Mouse (Mus musculus) forebrain, embryonic 11.5 days (tissue): ENCODE measurements at regions not wholly inside any gene's neighbourhood (a gene's known extent, or its start where the extent isn't known, plus 50 kb on each side); places are given as distances from the start of the nearest gene placed in this dataset.
A peak's percentile ranks its signal among the peaks of the same experiment; 100 is the strongest.

Experiments used
- ATAC-seq: fragments of 200-750 bp; cut with Nextera tagmentation; replicated peaks from 2 replicates; pipeline ENCODE4 v1.8.0; 2017; ENCODE audit warnings: moderate TSS enrichment; ENCODE audit not compliant: low FRiP score
- DNase-seq: peaks from one replicate; pipeline ENCODE4 v3.0.0-alpha.2; 2017; ENCODE audit warnings: low spot score
- H3K27ac ChIP-seq: fragments of 300-500 bp; sonication (generic); 2 replicates; pipeline ENCODE4 v1.5.1; 2014; ENCODE audit warnings: low read depth, low read length
- H3K27me3 ChIP-seq: fragments of 300-500 bp; sonication (generic); 2 replicates; pipeline ENCODE4 v1.6.1; 2014; ENCODE audit warnings: mild to moderate bottlenecking, low read length, mixed read lengths; ENCODE audit not compliant: control insufficient read depth, insufficient read depth
- H3K36me3 ChIP-seq: fragments of 300-500 bp; sonication (generic); 2 replicates; pipeline ENCODE4 v1.6.1; 2014; ENCODE audit warnings: mild to moderate bottlenecking, low read length, moderate library complexity, mixed read lengths; ENCODE audit not compliant: control insufficient read depth, insufficient read depth
- H3K4me1 ChIP-seq: fragments of 300-500 bp; sonication (generic); replicated peaks from 2 replicates; pipeline ENCODE4 v1.6.1; 2014; ENCODE audit warnings: low read length, mixed read lengths; ENCODE audit not compliant: control insufficient read depth, insufficient read depth
- H3K4me2 ChIP-seq: fragments of 300-500 bp; sonication (generic); 2 replicates; pipeline ENCODE4 v1.6.1; 2014; ENCODE audit warnings: low read depth, mild to moderate bottlenecking, low read length, moderate library complexity, mixed read lengths; ENCODE audit not compliant: severe bottlenecking
- H3K4me3 ChIP-seq: fragments of 300-500 bp; sonication (generic); 2 replicates; pipeline ENCODE4 v1.5.1; 2014; ENCODE audit warnings: low read depth, low read length
- H3K9ac ChIP-seq: fragments of 300-500 bp; sonication (generic); 2 replicates; pipeline ENCODE4 v1.6.1; 2014; ENCODE audit warnings: low read length
- H3K9me3 ChIP-seq: fragments of 300-500 bp; sonication (generic); 2 replicates; pipeline ENCODE4 v1.6.1; 2016; ENCODE audit warnings: low read length, mixed read lengths; ENCODE audit not compliant: control insufficient read depth
- WGBS: fragments of 180-500 bp; shearing (Covaris S2); extraction: QIAGEN DNeasy Blood & Tissue Kit; methylation state at CpG from one replicate; pipeline ENCODE4 v1.1.7; 2014; 5-methylcytosine and 5-hydroxymethylcytosine counted together

GRCm38 (mm10) chr11:22420003-22420723, 78.1 kb upstream of the Ehbp1 start:
- 39% methylated on average over 3 of the region's 3 CpGs for WGBS
- no peak for ATAC-seq
- Histone ChIP-seq H3K4me3 (no peak overlapping the region), H3K9ac (no peak overlapping the region), H3K4me1 (no peaks in the 10 kb centered on the region), H3K27me3 (no peaks in the 10 kb centered on the region), H3K36me3 (no peaks in the 10 kb centered on the region), H3K4me2 (no peak overlapping the region), H3K9me3 (no peaks in the 10 kb centered on the region), H3K27ac (no peak overlapping the region)
- no peak for DNase-seq

- Histone ChIP-seq H3K36me3 (no peaks in the 10 kb centered on the region), H3K27me3 (no peaks in the 10 kb centered on the region), H3K9me3 (no peaks in the 10 kb centered on the region), H3K4me1 (no peaks in the 10 kb centered on the region), H3K9ac (no peak overlapping the region), H3K4me3 (no peak overlapping the region), H3K4me2 (no peak overlapping the region), H3K27ac (no peak overlapping the region)
- ATAC-seq (no peak), DNase-seq (no peak)
- 84% methylated on average over 3 of the region's 3 CpGs for WGBS
These were observed 79.7 kb upstream of the Ehbp1 start for GRCm38 (mm10) chr11:22421762-22422161.

- H3K27me3 ChIP-seq: no peaks in the 10 kb centered on the region
- peak; percentile 55 for DNase-seq
- no peaks in the 10 kb centered on the region for H3K9me3 ChIP-seq
- no peaks in the 10 kb centered on the region for H3K4me1 ChIP-seq
- H3K4me2 ChIP-seq: no peak overlapping the region
- WGBS: 20% methylated on average over 5 of the region's 5 CpGs
- H3K4me3 ChIP-seq: no peak overlapping the region
- H3K27ac ChIP-seq: no peak overlapping the region
- peak; percentile 90 for ATAC-seq
- H3K9ac ChIP-seq: no peak overlapping the region
- no peaks in the 10 kb centered on the region for H3K36me3 ChIP-seq
These were observed 74.6 kb upstream of the Tmem17 start for GRCm38 (mm10) chr11:22437140-22437850.

GRCm38 (mm10) chr11:22437851-22438215, 74.1 kb upstream of the Tmem17 start:
- Histone ChIP-seq H3K9me3 (no peaks in the 10 kb centered on the region), H3K27ac (no peak overlapping the region), H3K9ac (no peak overlapping the region), H3K36me3 (no peaks in the 10 kb centered on the region), H3K4me2 (no peak overlapping the region), H3K4me3 (no peak overlapping the region), H3K27me3 (no peaks in the 10 kb centered on the region), H3K4me1 (no peaks in the 10 kb centered on the region)
- ATAC-seq (no peak), DNase-seq (no peak)
- WGBS: 83% methylated on average over 5 of the region's 5 CpGs

GRCm38 (mm10) chr11:22438441-22439066, 73.3 kb upstream of the Tmem17 start:
- H3K4me2 ChIP-seq: no peak overlapping the region
- H3K9ac ChIP-seq: no peak overlapping the region
- ATAC-seq (no peak), DNase-seq (no peak)
- H3K4me1 ChIP-seq: no peaks in the 10 kb centered on the region
- no peaks in the 10 kb centered on the region for H3K9me3 ChIP-seq
- no peaks in the 10 kb centered on the region for H3K27me3 ChIP-seq
- H3K4me3 ChIP-seq: no peak overlapping the region
- no peaks in the 10 kb centered on the region for H3K36me3 ChIP-seq
- 84% methylated on average over 2 of the region's 2 CpGs for WGBS
- H3K27ac ChIP-seq: no peak overlapping the region

GRCm38 (mm10) chr11:22440521-22440920, 71.4 kb upstream of the Tmem17 start:
- DNase-seq (no peak), ATAC-seq (no peak)
- Histone ChIP-seq H3K4me1 (no peaks in the 10 kb centered on the region), H3K36me3 (no peaks in the 10 kb centered on the region), H3K9ac (no peak overlapping the region), H3K4me3 (no peak overlapping the region), H3K4me2 (no peak overlapping the region), H3K9me3 (no peaks in the 10 kb centered on the region), H3K27me3 (no peaks in the 10 kb centered on the region), H3K27ac (no peak overlapping the region)
- WGBS: 96% methylated on average over 2 of the region's 2 CpGs

GRCm38 (mm10) chr11:22453161-22453560, 58.7 kb upstream of the Tmem17 start:
- DNase-seq: no peak
- no peak overlapping the region for H3K9ac ChIP-seq
- ATAC-seq: no peak
- no peak overlapping the region for H3K4me3 ChIP-seq
- no peak overlapping the region for H3K27ac ChIP-seq
- H3K36me3 ChIP-seq: no peaks in the 10 kb centered on the region
- no peaks in the 10 kb centered on the region for H3K9me3 ChIP-seq
- no peak overlapping the region for H3K4me2 ChIP-seq
- H3K4me1 ChIP-seq: no peaks in the 10 kb centered on the region
- H3K27me3 ChIP-seq: no peaks in the 10 kb centered on the region

GRCm38 (mm10) chr11:22456286-22456685, 55.6 kb upstream of the Tmem17 start:
- 95% methylated on average over 9 of the region's 9 CpGs for WGBS
- ATAC-seq (no peak), DNase-seq (no peak)
- Histone ChIP-seq H3K36me3 (no peaks in the 10 kb centered on the region), H3K4me2 (no peak overlapping the region), H3K9ac (no peak overlapping the region), H3K27ac (no peak overlapping the region), H3K9me3 (no peaks in the 10 kb centered on the region), H3K4me1 (no peaks in the 10 kb centered on the region), H3K4me3 (no peak overlapping the region), H3K27me3 (no peaks in the 10 kb centered on the region)
